Mouse (Mus musculus): ENCODE data around the gene Myo10.

The Myo10 gene

DNA sequence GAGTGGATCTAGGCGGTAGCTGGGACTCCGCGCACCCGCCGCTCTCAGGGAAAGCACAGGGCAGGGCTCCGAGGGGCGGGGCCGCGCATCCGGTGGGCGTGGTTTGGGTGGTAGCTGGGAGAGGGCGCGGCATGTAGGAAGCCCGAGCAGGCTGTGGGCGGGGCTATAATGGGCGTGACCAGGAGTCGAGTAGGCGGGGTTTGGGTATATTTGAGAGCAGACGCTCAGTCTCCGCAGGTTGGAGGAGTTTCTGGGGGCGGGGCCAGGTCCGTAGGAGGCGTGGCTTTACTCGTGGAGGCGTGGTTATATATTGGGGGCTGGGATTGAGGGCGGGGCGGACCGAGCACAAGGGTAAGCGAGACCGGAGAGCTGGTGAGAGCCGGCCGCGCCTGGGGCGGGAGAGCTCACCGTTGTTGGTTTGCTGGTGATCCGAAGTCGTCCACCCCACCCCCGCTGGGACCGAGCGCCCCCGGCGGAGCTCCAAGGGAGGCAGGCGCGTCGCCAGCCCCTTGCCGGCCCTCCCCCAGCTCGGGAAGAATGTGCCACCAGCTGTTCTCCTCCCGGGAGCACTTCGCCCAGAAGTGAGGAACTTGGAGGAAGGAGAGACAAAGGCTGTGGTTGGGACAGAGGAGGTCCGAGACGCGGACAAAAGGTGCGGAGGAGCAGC is at the start of gene Myo10:
Gene Myo10, plus strand, starts transcription at position 326 of the 667 bp plus-strand sequence.
- DNase-seq (ENCODE audit: low spot score in 2 of 2): peak; percentile 72 to 87

DNA sequence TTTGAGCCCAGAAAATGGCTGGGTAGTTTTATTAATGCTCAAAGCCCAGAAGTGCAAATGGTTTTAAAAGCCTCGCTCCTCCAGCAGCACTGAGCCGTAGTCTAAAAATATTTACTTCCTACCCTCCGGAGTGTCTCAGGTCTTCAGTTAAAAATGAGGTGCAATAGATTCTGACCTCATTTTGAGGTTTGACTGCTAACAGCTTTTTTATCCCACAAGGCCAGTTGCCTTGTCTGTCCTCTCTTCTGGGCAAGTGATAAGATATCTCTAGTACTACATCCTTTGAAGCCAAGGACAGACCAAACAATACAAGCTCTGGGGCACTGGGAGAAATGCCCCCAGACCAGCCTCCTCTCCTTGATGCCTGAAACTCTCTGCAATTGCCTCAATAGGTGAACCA is 49.2 kb upstream of the Myo10 start:
- no peak for DNase-seq (ENCODE audit: low spot score in 2 of 2)

DNA sequence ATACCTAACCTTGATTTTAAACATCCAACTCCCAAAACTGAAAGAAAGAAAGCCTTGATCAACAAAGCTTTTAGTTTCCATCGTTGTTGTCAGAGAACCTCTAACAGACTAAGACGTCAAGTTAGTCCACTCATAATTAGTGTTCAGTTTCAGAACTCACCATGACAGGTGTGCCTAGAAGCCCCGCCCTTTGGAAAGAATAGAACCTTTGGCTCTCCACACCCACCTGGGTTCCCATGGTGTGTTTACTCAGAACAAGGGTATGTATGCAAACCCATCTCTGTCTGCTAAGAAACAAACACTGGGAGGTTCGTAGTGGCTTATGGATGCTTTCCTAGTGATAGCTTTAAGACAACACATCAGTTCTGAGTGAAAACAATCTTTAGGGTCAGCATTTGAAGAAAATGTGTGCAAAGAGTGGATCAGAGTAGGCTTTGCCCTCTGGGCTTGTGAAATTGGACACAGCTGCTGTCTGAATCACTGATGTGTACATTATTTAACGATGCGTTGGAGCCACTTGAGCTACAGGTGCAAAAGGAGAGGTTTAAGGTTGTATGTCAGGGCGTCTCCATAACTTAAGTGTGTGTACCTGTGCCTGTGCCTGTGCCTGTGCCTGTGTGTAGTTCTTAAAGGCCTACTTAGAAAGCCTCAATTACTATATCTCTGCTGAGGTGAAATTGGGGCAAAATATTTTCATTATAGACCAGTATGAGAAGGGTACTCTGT is 48.3 kb upstream of the Myo10 start:
- DNase-seq (ENCODE audit: low spot score in 2 of 2): no peak

DNA sequence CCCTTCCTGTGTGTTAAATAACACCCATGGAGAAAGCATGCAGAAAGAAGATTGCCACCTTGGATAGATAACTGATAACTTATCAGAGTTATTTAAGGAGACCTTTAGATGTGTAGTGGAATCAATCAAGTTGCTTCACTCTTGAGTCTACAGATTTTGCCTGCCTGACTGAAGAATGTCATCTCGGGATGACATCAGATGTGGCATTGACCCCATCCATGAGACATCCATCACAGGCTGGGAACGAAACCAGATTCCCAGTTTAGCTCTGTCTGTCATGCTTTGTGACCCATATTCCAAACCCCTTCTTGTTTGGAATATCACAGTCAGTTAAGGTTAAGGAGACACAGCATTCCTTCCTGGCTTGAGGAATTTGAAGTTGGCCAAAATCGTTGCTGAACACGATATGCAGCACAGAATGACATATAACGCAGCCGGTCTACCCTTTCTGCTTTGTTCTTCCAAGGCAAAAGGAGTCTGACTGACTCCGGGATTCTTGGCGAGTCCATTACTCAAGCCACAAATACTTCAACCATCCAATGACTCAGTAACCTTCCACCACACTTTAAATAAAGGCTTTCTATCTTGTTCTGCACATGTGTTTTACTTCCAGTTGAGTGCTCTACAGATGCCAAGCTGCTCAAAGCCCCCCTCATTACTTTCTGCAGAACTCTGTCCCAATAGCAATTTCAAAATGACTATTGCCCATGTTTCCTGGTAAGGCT is 44.8 kb upstream of the Myo10 start:
- no peak for DNase-seq (ENCODE audit: low spot score in 2 of 2)

DNA sequence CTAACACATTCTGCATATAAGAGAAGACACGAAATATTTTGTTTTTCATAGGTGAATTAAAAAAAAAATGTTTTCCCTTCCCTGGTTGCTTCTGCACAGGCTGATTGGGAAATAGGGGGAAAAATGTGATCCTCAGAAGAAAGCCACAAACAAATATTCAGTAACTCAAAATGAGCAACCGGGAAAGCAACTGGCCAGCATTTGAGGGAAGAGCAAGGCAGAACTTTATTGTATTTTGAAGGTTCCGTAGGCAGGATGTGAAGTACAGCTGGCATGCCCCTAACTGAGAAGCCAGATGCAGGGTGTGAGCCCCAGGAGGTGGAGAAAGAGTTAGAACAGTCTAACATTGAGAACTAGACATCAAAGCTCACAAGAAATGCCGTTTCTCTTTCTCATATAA is 44.0 kb upstream of the Myo10 start:
- DNase-seq (ENCODE audit: low spot score in 2 of 2): no peak

DNA sequence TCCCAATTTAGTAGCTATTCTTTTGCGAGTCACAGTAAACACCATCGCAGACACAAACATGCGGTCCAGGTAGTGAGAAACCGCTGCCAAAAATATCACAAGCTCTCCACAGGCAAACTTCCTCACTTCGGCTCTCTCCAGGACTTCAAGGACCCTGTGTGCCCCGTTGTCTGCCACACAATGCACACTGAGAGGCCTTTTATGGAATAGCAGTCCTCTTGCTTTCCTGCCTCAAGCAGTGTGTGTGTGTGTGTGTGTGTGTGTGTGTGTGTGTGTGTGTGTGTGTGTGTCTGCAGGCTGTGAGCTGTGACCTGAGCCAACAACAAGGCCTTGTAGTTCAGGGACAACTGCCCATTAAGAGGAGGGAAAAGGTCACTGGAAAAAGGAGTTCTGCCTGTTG is 41.6 kb upstream of the Myo10 start:
- DNase-seq (ENCODE audit: low spot score in 2 of 2): peak in 1 of 2 experiments; percentile 6

DNA sequence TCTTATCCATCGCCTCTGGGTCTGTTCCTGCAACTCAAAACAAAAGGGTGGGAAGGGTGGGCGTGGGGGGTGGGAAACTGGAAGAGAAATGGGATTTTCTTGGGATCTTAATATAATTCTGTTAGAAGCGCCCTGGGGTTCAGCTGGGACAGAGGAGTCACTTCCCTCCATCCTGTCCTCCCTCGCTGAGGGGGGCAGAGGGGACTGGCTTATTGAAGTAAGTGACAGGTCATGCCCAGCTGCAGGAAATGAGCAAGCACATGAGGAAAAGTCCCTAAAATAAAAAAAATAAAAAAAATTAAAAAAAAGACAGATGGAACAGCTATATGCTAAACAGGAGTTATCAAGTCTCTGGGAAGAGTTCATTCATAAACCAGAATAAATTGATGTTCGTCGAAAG is 40.3 kb upstream of the Myo10 start:
- no peak for DNase-seq (ENCODE audit: low spot score in 2 of 2)

DNA sequence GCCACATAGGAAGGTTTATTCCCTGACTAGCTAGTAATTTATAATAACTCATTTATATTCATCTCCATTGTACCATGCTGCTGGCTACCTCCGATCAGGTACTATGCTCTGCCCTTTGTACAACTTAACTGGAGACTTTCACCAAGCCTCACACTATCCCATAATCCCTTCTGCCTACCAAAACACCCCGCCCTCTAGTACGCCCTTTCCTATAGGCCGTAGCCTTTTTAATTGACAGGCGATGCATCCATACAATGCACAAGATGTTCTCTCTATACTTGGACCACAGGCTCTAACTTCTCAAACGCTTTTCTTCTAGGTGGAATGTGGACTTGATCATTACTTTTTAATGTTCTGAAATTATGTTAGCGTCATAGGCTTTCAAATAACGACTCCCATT is 39.0 kb upstream of the Myo10 start:
- DNase-seq (ENCODE audit: low spot score in 2 of 2): no peak

DNA sequence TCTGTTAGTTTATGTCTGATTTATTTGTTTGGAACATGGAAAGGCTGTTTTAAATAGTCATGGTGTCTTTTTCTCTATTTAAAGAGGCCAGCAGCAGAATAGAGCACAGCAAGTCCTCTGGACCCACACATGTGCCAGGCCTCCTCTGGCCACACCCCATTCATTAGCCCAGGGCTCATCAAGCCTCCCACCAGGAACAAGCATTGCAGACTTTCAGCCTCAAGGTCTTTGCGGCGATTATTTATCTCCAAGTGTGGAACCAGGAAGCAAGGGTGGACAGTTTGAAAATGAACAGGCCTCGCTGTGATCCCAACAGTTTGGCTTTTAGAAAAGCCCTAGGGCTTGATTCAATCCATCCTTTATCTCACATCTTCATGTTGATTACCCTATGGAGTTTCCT is 35.5 kb upstream of the Myo10 start:
- no peak for DNase-seq (ENCODE audit: low spot score in 2 of 2)

DNA sequence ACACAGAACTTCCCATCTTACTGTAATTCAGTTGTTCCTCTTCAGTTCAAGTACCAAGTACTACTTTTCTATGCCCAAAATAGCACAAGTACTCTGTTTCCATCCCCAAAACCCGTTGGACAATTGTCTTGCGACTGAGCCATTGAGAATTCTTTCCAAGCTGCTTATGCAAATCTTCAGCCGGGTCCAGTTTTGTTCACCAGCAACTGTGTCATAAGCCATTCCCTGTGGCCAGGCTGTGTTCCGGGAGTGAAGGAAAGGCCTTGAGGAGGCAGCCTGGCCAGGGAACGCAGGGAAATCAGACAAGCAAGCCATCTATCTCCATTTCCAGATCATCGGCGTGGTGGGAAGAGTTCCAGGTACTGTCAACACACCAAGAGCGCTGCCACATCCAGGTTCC is 34.4 kb upstream of the Myo10 start:
- no peak for DNase-seq (ENCODE audit: low spot score in 2 of 2)

DNA sequence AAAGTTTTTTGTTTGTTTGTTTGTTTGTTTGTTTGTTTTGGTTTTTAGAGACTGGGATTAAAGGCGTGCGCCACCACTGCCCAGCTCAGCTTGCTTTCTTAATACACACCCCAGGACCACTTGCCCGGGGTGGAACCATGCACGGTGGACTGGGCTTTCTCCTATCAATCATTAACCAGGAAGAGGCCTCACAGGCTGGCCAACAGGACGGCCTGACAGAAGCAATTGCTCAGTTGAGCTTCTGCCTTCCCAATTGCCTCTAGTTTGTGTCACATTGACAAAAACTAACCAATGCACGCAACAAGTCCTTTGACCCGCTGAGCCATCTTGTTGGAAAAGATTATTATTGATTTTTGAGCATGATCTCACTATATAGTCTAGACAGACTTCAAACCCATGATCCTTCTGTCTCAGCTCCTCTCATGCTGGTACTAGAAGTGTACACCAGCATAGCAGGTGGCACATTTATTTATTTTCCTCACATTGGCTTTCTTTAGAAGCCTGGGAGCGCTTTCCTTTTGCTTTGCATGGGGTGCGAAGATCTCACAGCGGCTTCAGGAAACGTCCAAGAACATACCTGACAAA is 32.9 kb upstream of the Myo10 start:
- no peak for DNase-seq (ENCODE audit: low spot score in 2 of 2)

DNA sequence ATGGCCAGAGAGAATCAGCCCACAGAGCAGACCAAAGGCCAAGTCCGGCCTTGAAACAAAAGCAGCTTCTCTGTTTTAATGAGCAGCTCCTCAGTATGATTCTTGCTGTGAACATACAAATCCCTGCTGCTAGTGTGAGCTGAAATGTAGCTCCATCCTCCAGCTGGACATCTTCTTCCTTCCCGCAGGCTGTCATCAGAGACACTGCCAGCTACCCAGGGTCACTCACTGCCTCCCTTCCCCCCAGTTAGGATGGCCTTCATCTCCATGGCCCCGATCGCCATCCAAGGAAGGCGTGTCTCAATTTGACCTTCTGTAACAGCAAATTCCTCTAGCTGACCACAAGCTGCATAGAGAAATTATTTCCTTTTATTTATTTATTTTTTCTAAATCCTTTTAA is 32.4 kb upstream of the Myo10 start:
- no peak for DNase-seq (ENCODE audit: low spot score in 2 of 2)

DNA sequence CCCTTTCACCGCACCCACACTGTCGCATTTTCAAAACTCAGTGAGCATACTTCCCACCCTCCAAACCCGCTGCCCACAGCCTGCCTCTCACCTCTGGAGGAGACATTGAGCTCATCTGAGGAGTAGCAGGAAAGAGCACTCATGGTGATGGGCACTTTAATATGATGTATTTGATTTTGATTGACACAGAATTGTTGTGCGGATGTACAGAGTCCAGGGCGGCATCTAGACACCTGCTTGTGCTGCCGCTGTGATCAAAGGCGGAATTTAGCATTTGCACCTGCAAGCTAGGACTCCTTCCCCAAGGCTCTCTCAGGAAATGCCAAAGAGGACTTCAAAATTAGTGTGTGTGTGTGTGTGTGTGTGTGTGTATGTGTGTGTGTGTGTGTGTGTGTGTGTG is 31.4 kb upstream of the Myo10 start:
- no peak for DNase-seq (ENCODE audit: low spot score in 2 of 2)

DNA sequence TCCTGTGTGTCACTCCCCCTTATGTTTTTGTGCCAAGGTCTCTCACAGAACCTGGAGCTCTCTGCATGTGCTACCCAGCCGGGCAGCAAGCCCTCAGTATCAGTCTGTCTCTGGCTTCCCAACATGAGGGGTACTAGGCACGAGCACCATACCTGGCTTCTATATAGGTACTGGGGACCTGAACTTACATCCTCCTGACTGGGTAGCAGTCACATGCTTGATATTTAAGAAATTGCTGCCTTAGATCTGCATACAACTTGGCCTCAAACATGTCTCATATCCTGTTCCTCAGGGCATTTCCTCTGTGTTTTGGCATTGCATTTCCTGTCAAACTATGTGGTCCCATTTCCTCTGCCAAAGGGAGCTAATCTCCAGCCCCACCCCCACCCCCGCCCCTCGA is 30.4 kb upstream of the Myo10 start:
- no peak for DNase-seq (ENCODE audit: low spot score in 2 of 2)

DNA sequence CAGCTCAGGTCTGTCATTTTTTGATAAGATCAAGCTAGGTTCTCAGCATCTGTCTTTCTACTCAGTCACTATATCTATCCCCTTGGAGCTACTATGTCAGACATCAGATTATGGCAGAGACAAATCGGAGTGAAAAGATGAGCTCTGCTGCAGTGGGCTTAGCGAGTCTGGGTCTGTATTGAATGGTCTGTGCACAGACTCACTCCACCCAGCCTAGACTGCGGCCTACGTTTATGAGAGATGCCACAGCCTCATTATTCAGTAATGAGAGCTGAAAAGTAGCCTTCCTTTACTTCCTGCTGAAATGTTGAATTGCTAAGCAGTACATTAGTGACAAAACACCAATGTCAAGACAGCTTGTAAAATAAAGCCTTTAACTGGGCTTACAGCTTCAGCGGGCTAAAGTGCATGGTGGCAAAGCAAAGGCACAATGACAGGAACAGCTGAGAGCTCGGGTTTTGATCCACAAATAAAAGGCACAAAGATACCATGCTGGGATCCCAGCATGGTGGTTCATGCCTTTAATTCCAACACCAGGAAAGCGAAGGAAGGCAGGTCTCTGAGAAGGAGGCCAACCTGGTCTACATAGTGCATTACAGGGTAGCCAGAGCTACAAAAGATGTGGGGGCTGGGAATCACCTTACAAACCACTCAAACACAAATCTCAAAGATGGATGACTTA is 28.7 kb upstream of the Myo10 start:
- no peak for DNase-seq (ENCODE audit: low spot score in 2 of 2)

DNA sequence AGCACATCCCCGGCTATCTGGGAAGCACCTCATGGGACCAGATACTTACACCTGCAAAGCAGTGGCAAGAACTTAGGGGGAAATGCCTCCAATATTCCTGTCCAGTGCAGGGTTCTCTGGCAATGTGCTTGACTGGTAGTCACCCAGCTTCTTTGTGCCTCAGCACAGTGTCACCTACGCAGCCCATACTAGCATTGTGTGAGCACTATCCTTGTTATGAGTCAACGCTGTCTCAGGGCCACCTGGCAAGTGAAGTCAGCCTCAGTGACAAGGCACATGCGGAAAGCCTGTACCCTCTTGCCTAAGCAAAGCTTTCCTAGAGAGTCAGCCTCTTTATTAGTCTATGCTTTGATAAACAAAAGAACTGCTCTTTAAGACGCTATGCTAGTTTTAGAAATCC is 24.0 kb upstream of the Myo10 start:
- DNase-seq (ENCODE audit: low spot score in 2 of 2): no peak

DNA sequence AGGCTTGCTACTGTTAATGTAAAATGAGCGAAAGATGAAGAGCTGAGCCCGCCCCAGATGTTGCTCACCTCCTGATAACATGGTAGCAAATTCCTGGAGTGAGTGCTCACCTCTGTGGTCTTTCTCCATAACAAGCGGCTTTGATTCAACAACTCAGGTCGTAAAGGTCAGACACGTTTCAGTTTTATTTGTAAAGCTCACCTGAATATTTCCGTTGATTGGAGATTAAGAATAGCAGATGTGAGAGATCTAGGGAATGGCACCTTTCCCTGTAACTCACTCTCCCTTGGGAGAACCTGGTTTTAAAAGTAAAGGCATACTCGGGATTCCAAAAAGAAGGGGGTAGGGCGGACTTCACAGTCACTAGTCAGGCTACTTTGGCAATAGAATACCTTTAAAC is 20.0 kb upstream of the Myo10 start:
- DNase-seq (ENCODE audit: low spot score in 2 of 2): no peak

DNA sequence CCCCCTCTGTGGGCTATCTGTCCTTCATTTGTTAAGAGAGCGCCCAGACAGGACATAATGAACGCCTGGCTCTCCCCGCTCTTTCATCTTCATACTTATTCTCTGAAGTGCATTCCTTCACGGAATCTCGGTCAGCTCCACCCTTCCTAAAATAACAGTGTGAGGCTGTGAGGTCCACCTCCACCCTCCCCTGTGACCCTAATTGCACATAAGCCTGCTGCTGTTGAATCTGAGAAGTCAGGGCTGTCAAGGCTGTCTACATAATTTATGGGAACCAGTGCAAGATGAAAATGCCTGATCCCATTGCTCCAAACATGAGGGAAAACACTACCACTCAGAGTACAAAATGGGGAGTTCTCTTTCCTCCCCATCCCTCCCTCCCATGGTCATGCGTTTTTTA is 19.0 kb upstream of the Myo10 start:
- DNase-seq (ENCODE audit: low spot score in 2 of 2): no peak

DNA sequence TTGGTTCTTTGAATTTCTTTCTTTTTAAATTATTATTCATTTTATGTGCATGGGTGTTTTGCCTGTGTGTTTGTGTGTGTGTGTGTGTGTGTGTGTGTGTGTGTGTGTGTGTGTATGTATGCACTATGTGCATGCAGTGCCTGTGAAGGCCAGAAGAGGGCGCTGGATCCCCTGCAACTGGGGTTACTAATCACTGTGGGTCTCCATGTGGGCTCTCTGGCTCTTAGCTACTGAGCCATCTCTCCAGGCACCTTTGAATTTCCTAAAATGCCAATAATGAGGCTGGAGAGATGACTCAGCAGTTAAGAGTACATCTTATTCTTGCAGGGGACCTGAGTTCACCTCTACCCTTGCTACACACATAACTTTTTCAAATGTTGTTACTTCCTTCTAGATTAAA is 18.1 kb upstream of the Myo10 start:
- DNase-seq (ENCODE audit: low spot score in 2 of 2): no peak

DNA sequence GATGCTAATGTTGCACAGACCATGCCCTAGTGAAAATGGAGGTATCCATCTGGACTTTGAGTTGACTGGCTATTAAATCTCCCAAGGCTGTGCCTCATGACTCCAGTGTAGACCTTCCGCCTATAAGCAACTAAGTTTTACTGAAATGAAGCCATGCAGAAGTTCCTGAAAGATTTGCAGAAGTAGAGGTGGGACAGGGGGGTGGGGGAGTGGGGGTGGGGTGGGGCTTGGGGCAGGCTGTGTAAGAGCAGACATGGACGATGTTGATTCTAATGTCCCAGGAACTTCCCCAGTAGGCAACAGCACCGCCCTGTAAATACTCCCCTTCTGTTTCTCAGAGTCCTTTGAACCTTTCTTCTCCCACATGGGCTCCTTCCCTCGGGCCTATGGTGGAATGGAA is 16.9 kb upstream of the Myo10 start:
- no peak for DNase-seq (ENCODE audit: low spot score in 2 of 2)

DNA sequence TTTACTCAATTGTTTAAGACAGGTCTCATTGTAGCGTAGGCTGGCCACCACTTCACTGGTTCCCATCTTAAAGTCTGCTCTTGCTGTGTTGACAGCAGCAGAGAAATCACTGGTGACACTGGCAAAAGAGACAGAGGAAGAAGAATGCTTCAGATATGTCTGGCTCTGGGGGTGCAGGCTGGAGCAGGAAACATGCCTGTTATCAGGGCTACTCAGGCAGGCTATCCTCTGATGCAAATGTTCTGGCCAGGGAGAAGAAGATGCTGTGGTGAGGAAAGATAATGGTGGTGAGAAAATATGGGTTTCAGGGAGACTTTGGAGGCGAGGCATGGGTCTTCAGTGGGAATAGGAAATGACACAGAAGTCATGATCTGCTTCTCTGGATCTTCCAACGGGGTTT is 13.6 kb upstream of the Myo10 start:
- DNase-seq (ENCODE audit: low spot score in 2 of 2): no peak

DNA sequence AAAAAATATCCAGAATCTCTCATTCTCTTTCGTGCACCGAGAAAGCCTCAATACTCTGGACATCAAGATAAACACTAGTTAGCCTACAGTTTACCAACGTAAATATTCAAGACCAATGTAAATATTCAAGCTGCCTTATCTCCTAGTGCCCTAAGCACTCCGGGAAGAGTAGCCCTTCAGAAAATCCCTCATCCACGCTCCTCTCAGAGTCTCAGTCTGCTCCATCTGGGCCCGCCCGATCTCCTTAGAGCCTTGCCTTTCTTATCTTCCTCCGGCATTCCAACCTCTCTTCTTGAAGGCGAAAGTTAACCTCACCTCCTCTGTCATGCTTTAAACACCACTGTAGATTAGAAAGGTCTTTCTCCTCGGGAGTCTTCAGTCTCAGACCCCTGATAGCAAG is 13.1 kb upstream of the Myo10 start:
- no peak for DNase-seq (ENCODE audit: low spot score in 2 of 2)

Data from frontal cortex, postnatal 25 days (tissue).